Mouse (Mus musculus) G1E (cell line): ENCODE measurements around the gene Mrc2.

Source experiments
- CTCF ChIP-seq: IDR thresholded peaks from 2 replicates; pipeline ENCODE4 v1.5.1; 2012; ENCODE audit warnings: low read depth, low read length, inconsistent platforms, mixed read lengths
- TAL1 ChIP-seq: conservative IDR thresholded peaks from 2 replicates; pipeline ENCODE4 v1.6.1; 2012; ENCODE audit warnings: low read depth, low read length, inconsistent platforms, mixed read lengths

DNA sequence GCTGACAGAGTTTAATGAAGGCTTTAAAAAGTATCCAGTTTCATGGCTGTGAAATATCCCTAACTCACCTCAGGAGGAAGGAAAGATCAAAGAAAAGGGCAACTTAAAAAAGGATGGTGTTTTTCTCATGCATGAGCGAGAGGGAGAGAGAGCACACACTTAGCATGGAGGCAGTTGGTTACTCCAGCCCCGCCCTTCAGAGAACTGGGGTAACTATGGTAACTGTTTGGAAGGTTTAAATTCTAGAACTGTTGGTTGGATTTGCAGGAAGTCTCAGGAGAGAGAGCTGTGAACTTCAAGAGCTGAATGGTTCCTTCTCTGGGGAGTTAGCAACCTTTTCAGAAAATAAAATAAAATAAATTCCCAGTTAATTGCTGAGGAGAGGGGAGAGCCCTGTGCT, 96.2 kb downstream of the Mrc2 start:
- TF ChIP-seq CTCF (no peak), TAL1 (no peak)
